ENCODE assay signal across 8 mouse cellular contexts in the genomic region with DNA sequence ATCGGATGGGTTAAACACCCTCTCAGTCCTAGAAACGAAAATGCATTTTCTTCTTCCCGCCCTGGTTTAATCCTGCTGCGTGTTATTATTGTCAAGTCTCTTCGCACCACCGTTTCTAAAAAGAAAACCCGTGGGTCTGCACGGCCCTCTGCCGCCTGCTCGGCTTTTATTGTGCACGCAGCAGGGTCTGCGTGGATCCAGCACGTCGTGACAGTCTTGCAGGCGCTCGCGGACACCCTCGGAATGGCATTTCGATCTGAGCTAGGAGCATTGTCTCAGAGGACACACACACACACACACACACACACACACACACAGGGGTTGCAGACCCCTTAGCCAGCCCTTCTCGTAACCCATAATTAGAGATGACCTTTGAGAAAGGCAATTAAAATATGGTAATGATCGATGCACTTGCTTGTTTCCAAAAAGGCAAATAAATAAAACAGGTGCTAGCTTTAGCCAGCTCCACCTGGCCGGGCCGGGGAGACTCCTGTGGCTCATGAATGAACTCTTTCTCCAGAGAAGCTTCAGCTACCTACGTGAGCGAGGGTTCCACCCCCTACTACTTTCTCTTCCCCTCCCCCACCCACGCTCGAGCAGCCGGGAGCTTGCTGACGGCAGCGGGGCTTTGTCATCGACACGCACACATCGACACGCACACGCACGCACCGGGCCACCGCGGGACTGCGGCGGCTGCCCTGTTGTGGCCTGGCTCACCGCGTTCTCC. TPM values are rescaled to one million over a fixed set of nuclear protein-coding genes. Genes with fewer than 3 reads are reported as not detected.
DNase-seq lines count a peak whose midpoint lies in the region; ATAC-seq lines count a peak whose summit lies in the region.

No protein-coding gene starts in this region.

- H3K27me3 ChIP-seq in kidney, embryonic 15.5 days = peaks cover 82% of the 10 kb centered on the region
- peaks cover 99% of the 10 kb centered on the region for H3K27me3 ChIP-seq in forebrain, embryonic 10.5 days (ENCODE audit: poor library complexity, severe bottlenecking)
- peaks cover 31% of the 10 kb centered on the region for H3K27me3 ChIP-seq in neural tube, embryonic 12.5 days (replicated peaks)

- H3K4me1 ChIP-seq in kidney, embryonic 15.5 days = peaks cover 51% of the 10 kb centered on the region
- peaks cover 68% of the 10 kb centered on the region for H3K4me1 ChIP-seq in forebrain, embryonic 10.5 days
- H3K4me1 ChIP-seq in neural tube, embryonic 12.5 days = peaks cover 33% of the 10 kb centered on the region

- H3K36me3 ChIP-seq in kidney, embryonic 15.5 days = no peaks in the 10 kb centered on the region
- H3K36me3 ChIP-seq in forebrain, embryonic 10.5 days (replicated peaks) = no peaks in the 10 kb centered on the region
- H3K36me3 ChIP-seq in neural tube, embryonic 12.5 days = no peaks in the 10 kb centered on the region

- DNase-seq in kidney, adult 11 months = no peak
- DNase-seq in R1 (ENCODE audit: low read depth, low spot score) = peak; percentile 63
- peak; percentile 31 for DNase-seq in forebrain, embryonic 10.5 days (ENCODE audit: extremely low spot score, low spot score)
- DNase-seq in kidney, postnatal 4 days = peak; percentile 41 to 53
- DNase-seq in frontal cortex, postnatal 10 days (ENCODE audit: low spot score in 2 of 2) = no peak
- DNase-seq in gastrocnemius, adult 18-20 months (ENCODE audit: low spot score) = no peak

- no peaks in the 10 kb centered on the region for H3K9me3 ChIP-seq in kidney, embryonic 15.5 days (replicated peaks)
- H3K9me3 ChIP-seq in forebrain, embryonic 10.5 days = no peaks in the 10 kb centered on the region
- H3K9me3 ChIP-seq in neural tube, embryonic 12.5 days = no peaks in the 10 kb centered on the region

- WGBS in kidney, embryonic 15.5 days = 5% methylated on average over 43 of the region's 43 CpGs
- 3% methylated on average over 43 of the region's 43 CpGs for WGBS in forebrain, embryonic 10.5 days
- 3% methylated on average over 43 of the region's 43 CpGs for WGBS in neural tube, embryonic 12.5 days

- peak overlapping the region; percentile 62 for H3K4me2 ChIP-seq in kidney, embryonic 15.5 days
- H3K4me2 ChIP-seq in neural tube, embryonic 12.5 days (replicated peaks) = peak overlapping the region; percentile 57

- ATAC-seq in kidney, embryonic 15.5 days (replicated peaks; ENCODE audit: low FRiP score) = no peak; the same call in 1 of the 2 replicates
- 0 out of 2 replicates have a peak, but pooled peaks have one; percentile 32 for ATAC-seq in neural tube, embryonic 12.5 days (ENCODE audit: low FRiP score, low read depth)

- H3K27ac ChIP-seq in kidney, embryonic 15.5 days = no peak overlapping the region
- peak overlapping the region; percentile 79 for H3K27ac ChIP-seq in forebrain, embryonic 10.5 days
- H3K27ac ChIP-seq in neural tube, embryonic 12.5 days = no peak overlapping the region

- H3K4me3 ChIP-seq in kidney, embryonic 15.5 days (replicated peaks) = peak overlapping the region; percentile 31
- peak overlapping the region; percentile 46 for H3K4me3 ChIP-seq in forebrain, embryonic 10.5 days
- 0 out of 2 replicates have a peak overlapping the region, but pooled peaks have one; percentile 13 for H3K4me3 ChIP-seq in neural tube, embryonic 12.5 days

- H3K9ac ChIP-seq in kidney, embryonic 15.5 days = peak overlapping the region; percentile 17; the same call in 1 of the 2 replicates
- no peak overlapping the region for H3K9ac ChIP-seq in neural tube, embryonic 12.5 days

RNA-seq across cellular contexts. Expression of gene Bcor, which starts 8.7 kb away (rescaled TPM):
- 18.8 and 19.3 TPM in 2 replicates for polyA plus RNA-seq in kidney, embryonic 15.5 days (2015; fragmentation: Nextera tagmentation; extraction: Ambion mirVana)
- polyA plus RNA-seq in forebrain, embryonic 10.5 days (2016; fragmentation: Nextera tagmentation; extraction: Ambion mirVana) = 18.0 and 18.9 TPM in 2 replicates
- 23.0 and 23.2 TPM in 2 replicates for polyA plus RNA-seq in neural tube, embryonic 12.5 days (2016; fragmentation: Nextera tagmentation; extraction: Ambion mirVana)
- total RNA-seq in gastrocnemius, adult 18-20 months (2021) = 10 to 100 TPM; 13.4 to 18.4 TPM

Comparison
In these comparisons a context has a peak if more than half of its experiments do, and no peak if none do; other contexts are left out.
1. DNase-seq: peak in R1 (single experiment), forebrain, embryonic 10.5 days (single experiment) and kidney, postnatal 4 days (2 of 2); none in kidney, adult 11 months (single experiment), frontal cortex, postnatal 10 days (0 of 2) and gastrocnemius, adult 18-20 months (single experiment).
2. Peak in every context shown above with its lines, with median percentiles within 50 percentile points of each other: H3K4me3 ChIP-seq.